Mouse (Mus musculus) hindbrain, embryonic 14.5 days (tissue): ENCODE results near the gene Afm. TPM values are rescaled to one million over a fixed set of nuclear protein-coding genes. Genes with fewer than 3 reads are reported as not detected.

Experiments used
- ATAC-seq: fragments of 200-750 bp; cut with Nextera tagmentation; 2 replicates; pipeline ENCODE4 v1.8.0; 2017; ENCODE audit warnings: moderate number of reproducible peaks, mild to moderate bottlenecking, moderate TSS enrichment, moderate library complexity; ENCODE audit not compliant: low FRiP score
- DNase-seq: peaks from one replicate; pipeline ENCODE4 v3.0.0-alpha.2; 2015; ENCODE audit warnings: low spot score
- H3K27ac ChIP-seq: fragments of 300-500 bp; sonication (generic); 2 replicates; pipeline ENCODE4 v1.5.1; 2014; ENCODE audit warnings: mild to moderate bottlenecking, moderate library complexity
- H3K27me3 ChIP-seq: fragments of 300-500 bp; sonication (generic); 2 replicates; pipeline ENCODE4 v1.6.1; 2014; ENCODE audit warnings: mild to moderate bottlenecking, low read length, mixed read lengths; ENCODE audit not compliant: control insufficient read depth, insufficient read depth
- H3K36me3 ChIP-seq: fragments of 300-500 bp; sonication (generic); replicated peaks from 2 replicates; pipeline ENCODE4 v1.6.1; 2014; ENCODE audit not compliant: control insufficient read depth, insufficient read depth
- H3K4me1 ChIP-seq: fragments of 300-500 bp; sonication (generic); replicated peaks from 2 replicates; pipeline ENCODE4 v1.6.1; 2014; ENCODE audit warnings: antibody characterized with exemption, low read length, mixed read lengths; ENCODE audit not compliant: control insufficient read depth, insufficient read depth
- H3K4me2 ChIP-seq: fragments of 300-500 bp; sonication (generic); replicated peaks from 2 replicates; pipeline ENCODE4 v1.6.1; 2014; ENCODE audit warnings: mild to moderate bottlenecking, moderate library complexity
- H3K4me3 ChIP-seq: fragments of 300-500 bp; sonication (generic); replicated peaks from 2 replicates; pipeline ENCODE4 v1.5.1; 2014; ENCODE audit warnings: mild to moderate bottlenecking, low read length
- H3K9ac ChIP-seq: fragments of 300-500 bp; sonication (generic); 2 replicates; pipeline ENCODE4 v1.6.1; 2014
- H3K9me3 ChIP-seq: fragments of 300-500 bp; sonication (generic); 2 replicates; pipeline ENCODE4 v1.6.1; 2016; ENCODE audit warnings: low read length; ENCODE audit not compliant: control insufficient read depth
- WGBS: fragments of 180-500 bp; shearing (Covaris S2); extraction: QIAGEN DNeasy Blood & Tissue Kit; methylation state at CpG from one replicate; pipeline ENCODE4 v1.1.7; 2014; 5-methylcytosine and 5-hydroxymethylcytosine counted together
- polyA plus RNA-seq: library from polyadenylated mRNA; unstranded; fragments of >200 nt; fragmentation: Nextera tagmentation; extraction: Ambion mirVana; gene quantifications from 2 replicates; pipeline ENCODE4 v1.2.1, GENCODE M21; 2014

The Afm gene
- polyA plus RNA-seq, 1 experiment from 2014 or later = not detected

GRCm38 (mm10) chr5:90565205-90565604, 46.5 kb downstream of the Afm start:
- H3K9ac ChIP-seq = no peak overlapping the region

GRCm38 (mm10) chr5:90567788-90568187, 49.1 kb downstream of the Afm start:
- no peaks in the 10 kb centered on the region for H3K4me1 ChIP-seq
- H3K36me3 ChIP-seq = no peaks in the 10 kb centered on the region
- H3K4me2 ChIP-seq = no peak overlapping the region
- no peaks in the 10 kb centered on the region for H3K27me3 ChIP-seq
- H3K9ac ChIP-seq = no peak overlapping the region
- H3K4me3 ChIP-seq = no peak overlapping the region
- no peak overlapping the region for H3K27ac ChIP-seq
- no peaks in the 10 kb centered on the region for H3K9me3 ChIP-seq
- WGBS = 80% methylated on average over 5 of the region's 5 CpGs
- ATAC-seq (no peak), DNase-seq (no peak)

More at GRCm38 (mm10) chr5:90565205-90565604, 46.5 kb downstream of the Afm start:
- no peak for DNase-seq
- Histone ChIP-seq H3K9me3 (no peaks in the 10 kb centered on the region), H3K4me1 (no peaks in the 10 kb centered on the region), H3K4me2 (no peak overlapping the region), H3K27me3 (no peaks in the 10 kb centered on the region), H3K27ac (no peak overlapping the region), H3K36me3 (no peaks in the 10 kb centered on the region), H3K4me3 (no peak overlapping the region)
- ATAC-seq = no peak
- 88% methylated on average over 6 of the region's 6 CpGs for WGBS

GRCm38 (mm10) chr5:90568338-90568737, 49.6 kb downstream of the Afm start:
- DNase-seq = no peak
- H3K4me1 ChIP-seq = no peaks in the 10 kb centered on the region
- H3K9me3 ChIP-seq = no peaks in the 10 kb centered on the region
- H3K27me3 ChIP-seq = no peaks in the 10 kb centered on the region
- H3K9ac ChIP-seq = no peak overlapping the region
- H3K27ac ChIP-seq = no peak overlapping the region
- H3K36me3 ChIP-seq = no peaks in the 10 kb centered on the region
- ATAC-seq = no peak
- no peak overlapping the region for H3K4me3 ChIP-seq
- H3K4me2 ChIP-seq = no peak overlapping the region

GRCm38 (mm10) chr5:90571216-90571615, 52.5 kb downstream of the Afm start:
- Histone ChIP-seq H3K27ac (no peak overlapping the region), H3K4me3 (no peak overlapping the region), H3K4me2 (no peak overlapping the region), H3K9me3 (no peaks in the 10 kb centered on the region), H3K9ac (no peak overlapping the region), H3K27me3 (no peaks in the 10 kb centered on the region), H3K36me3 (no peaks in the 10 kb centered on the region), H3K4me1 (no peaks in the 10 kb centered on the region)
- 17% methylated on average over 3 of the region's 3 CpGs for WGBS
- DNase-seq (no peak), ATAC-seq (no peak)

- H3K4me1 ChIP-seq = no peaks in the 10 kb centered on the region
- no peak for DNase-seq
- ATAC-seq = no peak
- H3K36me3 ChIP-seq = no peaks in the 10 kb centered on the region
- no peak overlapping the region for H3K27ac ChIP-seq
- no peak overlapping the region for H3K4me3 ChIP-seq
- H3K9me3 ChIP-seq = no peaks in the 10 kb centered on the region
- H3K4me2 ChIP-seq = no peak overlapping the region
- 89% methylated on average over 9 of the region's 9 CpGs for WGBS
- H3K9ac ChIP-seq = no peak overlapping the region
- no peaks in the 10 kb centered on the region for H3K27me3 ChIP-seq
Measured at GRCm38 (mm10) chr5:90577751-90578150, 59.0 kb downstream of the Afm start.

GRCm38 (mm10) chr5:90579556-90579955, 60.8 kb downstream of the Afm start:
- ATAC-seq (no peak), DNase-seq (no peak)
- 90% methylated on average over 9 of the region's 9 CpGs for WGBS

GRCm38 (mm10) chr5:90582179-90582578, 63.4 kb downstream of the Afm start:
- no peak overlapping the region for H3K4me3 ChIP-seq
- H3K27me3 ChIP-seq = no peaks in the 10 kb centered on the region
- no peak overlapping the region for H3K27ac ChIP-seq
- ATAC-seq (no peak), DNase-seq (no peak)
- no peaks in the 10 kb centered on the region for H3K9me3 ChIP-seq
- H3K4me2 ChIP-seq = no peak overlapping the region
- no peaks in the 10 kb centered on the region for H3K4me1 ChIP-seq
- no peak overlapping the region for H3K9ac ChIP-seq
- H3K36me3 ChIP-seq = no peaks in the 10 kb centered on the region
- WGBS = 93% methylated on average over 6 of the region's 6 CpGs

More at GRCm38 (mm10) chr5:90579556-90579955, 60.8 kb downstream of the Afm start:
- Histone ChIP-seq H3K36me3 (no peaks in the 10 kb centered on the region), H3K27ac (no peak overlapping the region), H3K9me3 (no peaks in the 10 kb centered on the region), H3K9ac (no peak overlapping the region), H3K27me3 (no peaks in the 10 kb centered on the region), H3K4me3 (no peak overlapping the region), H3K4me2 (no peak overlapping the region), H3K4me1 (no peaks in the 10 kb centered on the region)

- no peak overlapping the region for H3K4me2 ChIP-seq
- no peaks in the 10 kb centered on the region for H3K4me1 ChIP-seq
- no peaks in the 10 kb centered on the region for H3K36me3 ChIP-seq
- H3K27ac ChIP-seq = no peak overlapping the region
- H3K4me3 ChIP-seq = no peak overlapping the region
- DNase-seq (no peak), ATAC-seq (no peak)
- WGBS = 72% methylated on average over 7 of the region's 7 CpGs
- no peaks in the 10 kb centered on the region for H3K9me3 ChIP-seq
- no peaks in the 10 kb centered on the region for H3K27me3 ChIP-seq
- no peak overlapping the region for H3K9ac ChIP-seq
Measured at GRCm38 (mm10) chr5:90584799-90585198, 66.1 kb downstream of the Afm start.

- no peak overlapping the region for H3K4me3 ChIP-seq
- H3K4me1 ChIP-seq = no peaks in the 10 kb centered on the region
- no peak for ATAC-seq
- H3K27me3 ChIP-seq = no peaks in the 10 kb centered on the region
- H3K36me3 ChIP-seq = no peaks in the 10 kb centered on the region
- H3K9me3 ChIP-seq = no peaks in the 10 kb centered on the region
- 82% methylated on average over 5 of the region's 5 CpGs for WGBS
- no peak overlapping the region for H3K9ac ChIP-seq
- no peak for DNase-seq
- H3K27ac ChIP-seq = no peak overlapping the region
- no peak overlapping the region for H3K4me2 ChIP-seq
Measured at GRCm38 (mm10) chr5:90586511-90586910, 67.8 kb downstream of the Afm start.

GRCm38 (mm10) chr5:90588104-90588503, 69.4 kb downstream of the Afm start:
- Histone ChIP-seq H3K27me3 (no peaks in the 10 kb centered on the region), H3K4me1 (no peaks in the 10 kb centered on the region), H3K4me2 (no peak overlapping the region), H3K9ac (no peak overlapping the region), H3K9me3 (no peaks in the 10 kb centered on the region), H3K27ac (no peak overlapping the region), H3K4me3 (no peak overlapping the region), H3K36me3 (no peaks in the 10 kb centered on the region)
- no peak for ATAC-seq
- no peak for DNase-seq
- WGBS = 94% methylated on average over 5 of the region's 5 CpGs
